Mouse (Mus musculus): ENCODE results near the gene Ghdc. TPM values are rescaled to one million over a fixed set of nuclear protein-coding genes. Genes with fewer than 3 reads are reported as not detected.

The Ghdc gene
- 3.5 and 4.3 TPM in 2 replicates for polyA plus RNA-seq (2016; fragmentation: Nextera tagmentation; extraction: Ambion mirVana)

- DNase-seq (ENCODE audit: low spot score), result peak; percentile 77
- Histone ChIP-seq H3K27ac (peak within 1 kb of the TSS; percentile 61; the same call in 1 of the 2 replicates), H3K27me3 (ENCODE audit: low read depth, poor library complexity, severe bottlenecking) (no peaks in the 10 kb centered on the region), H3K4me1 (peaks cover 14% of the 10 kb centered on the region), H3K36me3 (no peaks in the 10 kb centered on the region), H3K4me3 (peak within 1 kb of the TSS; percentile 62), H3K9me3 (replicated peaks) (no peaks in the 10 kb centered on the region)
- 23% methylated on average over 17 of the region's 17 CpGs for WGBS
Observed at GRCm38 (mm10) chr11:100770646-100771408, at the start of gene Ghdc. TSS of gene Ghdc (minus strand) at chr11:100770957.

DNA sequence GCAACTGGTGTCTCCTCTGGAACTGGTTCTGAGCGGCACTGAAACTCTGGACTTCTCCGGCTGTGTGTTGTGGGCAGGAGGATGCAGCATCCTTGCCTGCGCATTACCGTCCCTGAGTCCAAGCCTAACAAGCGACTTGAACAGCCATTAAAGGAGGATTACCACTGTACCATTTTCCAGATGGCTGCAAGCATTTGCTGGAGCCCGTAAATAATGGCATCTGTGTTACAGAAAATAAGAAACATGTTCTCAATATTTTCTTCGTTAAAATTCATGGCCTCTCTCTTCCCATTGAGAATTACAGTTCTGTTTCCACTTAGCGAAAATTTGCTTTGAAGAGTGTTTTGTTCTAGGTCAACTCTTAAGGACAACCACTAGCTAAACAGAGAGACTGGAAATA, 49.3 kb upstream of the Ghdc start:
- peak; percentile 39 for DNase-seq (ENCODE audit: low spot score)
- Histone ChIP-seq H3K36me3 (no peaks in the 10 kb centered on the region), H3K4me3 (no peak overlapping the region), H3K4me1 (peaks cover 50% of the 10 kb centered on the region), H3K9me3 (replicated peaks) (no peaks in the 10 kb centered on the region), H3K27me3 (ENCODE audit: low read depth, poor library complexity, severe bottlenecking) (no peaks in the 10 kb centered on the region), H3K27ac (no peak overlapping the region; the same call in 1 of the 2 replicates)
- 48% methylated on average over 8 of the region's 8 CpGs for WGBS

DNA sequence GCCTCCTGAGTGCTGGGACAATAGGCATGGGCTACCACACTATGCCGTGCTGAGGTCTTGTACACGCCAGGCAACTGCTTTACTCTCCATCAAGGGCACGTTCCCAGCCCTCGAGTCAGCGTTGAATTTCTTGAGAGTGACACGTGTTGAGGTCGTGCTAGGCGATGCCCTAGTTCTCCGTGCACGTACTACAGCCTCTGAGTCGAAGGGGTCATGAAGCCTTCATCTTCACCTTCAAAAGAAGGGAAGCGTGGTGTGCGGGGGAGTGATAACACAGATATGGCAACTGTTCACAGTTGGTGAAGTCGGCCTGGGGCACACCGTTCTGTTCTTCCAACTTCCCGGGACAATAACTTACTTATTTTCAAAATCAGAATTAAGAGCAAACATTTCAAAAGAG, 48.9 kb upstream of the Ghdc start:
- no peak overlapping the region for H3K4me3 ChIP-seq
- H3K4me1 ChIP-seq, result peaks cover 55% of the 10 kb centered on the region
- H3K27me3 ChIP-seq (ENCODE audit: low read depth, poor library complexity, severe bottlenecking), result no peaks in the 10 kb centered on the region
- no peaks in the 10 kb centered on the region for H3K36me3 ChIP-seq
- no peaks in the 10 kb centered on the region for H3K9me3 ChIP-seq (replicated peaks)
- WGBS, result 71% methylated on average over 16 of the region's 16 CpGs
- DNase-seq (ENCODE audit: low spot score), result no peak
- H3K27ac ChIP-seq, result no peak overlapping the region; the same call in 1 of the 2 replicates

DNA sequence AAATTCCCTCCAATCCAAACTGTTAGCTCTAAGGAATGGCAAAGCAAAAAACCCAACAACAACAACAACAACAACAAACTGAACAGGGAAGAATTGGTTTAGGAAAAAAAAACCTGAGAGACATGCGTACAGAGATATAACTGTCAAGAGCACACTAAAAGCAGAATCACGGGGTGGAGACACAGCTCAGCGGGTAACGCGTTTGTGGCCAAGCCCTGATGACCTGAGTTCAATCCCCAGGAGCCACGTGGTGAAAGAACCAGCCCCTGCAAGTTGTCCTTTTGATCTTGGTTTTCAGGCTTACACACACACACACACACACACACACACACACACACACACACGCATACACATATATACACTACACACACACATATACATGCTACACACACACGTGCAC, 48.3 kb upstream of the Ghdc start:
- Histone ChIP-seq H3K27ac (no peak overlapping the region), H3K4me3 (no peak overlapping the region), H3K27me3 (ENCODE audit: low read depth, poor library complexity, severe bottlenecking) (no peaks in the 10 kb centered on the region), H3K36me3 (no peaks in the 10 kb centered on the region), H3K9me3 (replicated peaks) (no peaks in the 10 kb centered on the region), H3K4me1 (peaks cover 58% of the 10 kb centered on the region)
- 45% methylated on average over 8 of the region's 8 CpGs for WGBS
- no peak for DNase-seq (ENCODE audit: low spot score)

GRCm38 (mm10) chr11:100818359-100819012, 47.7 kb upstream of the Ghdc start:
- Histone ChIP-seq H3K36me3 (no peaks in the 10 kb centered on the region), H3K9me3 (replicated peaks) (no peaks in the 10 kb centered on the region), H3K4me1 (peaks cover 58% of the 10 kb centered on the region), H3K27me3 (ENCODE audit: low read depth, poor library complexity, severe bottlenecking) (no peaks in the 10 kb centered on the region), H3K4me3 (no peak overlapping the region), H3K27ac (no peak overlapping the region)
- WGBS, result 90% methylated on average over 15 of the region's 15 CpGs
- DNase-seq (ENCODE audit: low spot score), result no peak

- DNase-seq (ENCODE audit: low spot score), result no peak
- Histone ChIP-seq H3K9me3 (replicated peaks) (no peaks in the 10 kb centered on the region), H3K36me3 (0 out of 2 replicates have a peak, but pooled peaks cover 1% of the 10 kb centered on the region), H3K27me3 (ENCODE audit: low read depth, poor library complexity, severe bottlenecking) (no peaks in the 10 kb centered on the region), H3K4me1 (peaks cover 53% of the 10 kb centered on the region), H3K4me3 (no peak overlapping the region), H3K27ac (no peak overlapping the region)
- 64% methylated on average over 9 of the region's 9 CpGs for WGBS
Observed at GRCm38 (mm10) chr11:100817311-100817710, 46.6 kb upstream of the Ghdc start.

GRCm38 (mm10) chr11:100816801-100817200, 46.0 kb upstream of the Ghdc start:
- WGBS, result 81% methylated on average over 4 of the region's 4 CpGs
- no peak for DNase-seq (ENCODE audit: low spot score)
- H3K36me3 ChIP-seq, result 0 out of 2 replicates have a peak, but pooled peaks cover 4% of the 10 kb centered on the region
- no peaks in the 10 kb centered on the region for H3K9me3 ChIP-seq (replicated peaks)
- peaks cover 51% of the 10 kb centered on the region for H3K4me1 ChIP-seq
- H3K4me3 ChIP-seq, result no peak overlapping the region
- no peak overlapping the region for H3K27ac ChIP-seq
- no peaks in the 10 kb centered on the region for H3K27me3 ChIP-seq (ENCODE audit: low read depth, poor library complexity, severe bottlenecking)

DNA sequence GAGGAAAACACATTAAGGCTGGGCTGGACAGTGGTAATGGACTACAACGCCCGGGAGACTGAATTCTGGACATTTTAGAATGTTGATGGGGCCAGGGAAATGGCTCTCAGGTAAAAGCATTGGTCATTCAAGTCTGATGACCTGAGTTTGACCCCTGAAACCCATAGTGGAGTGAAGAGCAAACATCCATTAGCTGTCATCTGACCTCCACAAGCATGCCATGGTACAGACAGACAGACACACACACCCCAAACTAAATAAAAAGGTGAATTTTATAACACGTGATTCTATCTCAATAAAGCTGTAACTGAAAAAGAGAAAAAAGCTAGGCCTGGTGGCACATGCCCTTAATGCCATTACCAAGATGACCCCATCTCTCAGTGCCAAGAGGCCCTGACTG, 45.6 kb upstream of the Ghdc start:
- no peak for DNase-seq (ENCODE audit: low spot score)
- 0 out of 2 replicates have a peak, but pooled peaks cover 4% of the 10 kb centered on the region for H3K36me3 ChIP-seq
- H3K27me3 ChIP-seq (ENCODE audit: low read depth, poor library complexity, severe bottlenecking), result no peaks in the 10 kb centered on the region
- no peak overlapping the region for H3K27ac ChIP-seq
- H3K9me3 ChIP-seq (replicated peaks), result no peaks in the 10 kb centered on the region
- 72% methylated on average over 3 of the region's 3 CpGs for WGBS
- no peak overlapping the region for H3K4me3 ChIP-seq
- peaks cover 51% of the 10 kb centered on the region for H3K4me1 ChIP-seq

- Histone ChIP-seq H3K36me3 (0 out of 2 replicates have a peak, but pooled peaks cover 4% of the 10 kb centered on the region), H3K27me3 (ENCODE audit: low read depth, poor library complexity, severe bottlenecking) (no peaks in the 10 kb centered on the region), H3K4me1 (peaks cover 35% of the 10 kb centered on the region), H3K4me3 (no peak overlapping the region), H3K27ac (peak overlapping the region; percentile 46; the same call in 1 of the 2 replicates), H3K9me3 (replicated peaks) (no peaks in the 10 kb centered on the region)
- peak; percentile 49 for DNase-seq (ENCODE audit: low spot score)
- WGBS, result 76% methylated on average over 13 of the region's 13 CpGs
Observed at GRCm38 (mm10) chr11:100814498-100814897, 43.7 kb upstream of the Ghdc start.

- Histone ChIP-seq H3K36me3 (0 out of 2 replicates have a peak, but pooled peaks cover 4% of the 10 kb centered on the region), H3K27me3 (ENCODE audit: low read depth, poor library complexity, severe bottlenecking) (no peaks in the 10 kb centered on the region), H3K4me1 (peaks cover 16% of the 10 kb centered on the region; the same call in 1 of the 2 replicates), H3K9me3 (replicated peaks) (no peaks in the 10 kb centered on the region), H3K4me3 (no peak overlapping the region), H3K27ac (peak overlapping the region; percentile 61; the same call in 1 of the 2 replicates)
- no peak for DNase-seq (ENCODE audit: low spot score)
- WGBS, result 95% methylated on average over 2 of the region's 2 CpGs
Observed at GRCm38 (mm10) chr11:100811132-100811531, 40.4 kb upstream of the Ghdc start.

- WGBS, result 82% methylated on average over 9 of the region's 9 CpGs
- Histone ChIP-seq H3K4me3 (no peak overlapping the region), H3K36me3 (peaks cover 6% of the 10 kb centered on the region; the same call in 1 of the 2 replicates), H3K27me3 (ENCODE audit: low read depth, poor library complexity, severe bottlenecking) (no peaks in the 10 kb centered on the region), H3K9me3 (replicated peaks) (no peaks in the 10 kb centered on the region), H3K4me1 (peaks cover 16% of the 10 kb centered on the region), H3K27ac (peak overlapping the region; percentile 62; the same call in 1 of the 2 replicates)
- DNase-seq (ENCODE audit: low spot score), result no peak
Observed at GRCm38 (mm10) chr11:100810516-100810915, 39.8 kb upstream of the Ghdc start.

DNA sequence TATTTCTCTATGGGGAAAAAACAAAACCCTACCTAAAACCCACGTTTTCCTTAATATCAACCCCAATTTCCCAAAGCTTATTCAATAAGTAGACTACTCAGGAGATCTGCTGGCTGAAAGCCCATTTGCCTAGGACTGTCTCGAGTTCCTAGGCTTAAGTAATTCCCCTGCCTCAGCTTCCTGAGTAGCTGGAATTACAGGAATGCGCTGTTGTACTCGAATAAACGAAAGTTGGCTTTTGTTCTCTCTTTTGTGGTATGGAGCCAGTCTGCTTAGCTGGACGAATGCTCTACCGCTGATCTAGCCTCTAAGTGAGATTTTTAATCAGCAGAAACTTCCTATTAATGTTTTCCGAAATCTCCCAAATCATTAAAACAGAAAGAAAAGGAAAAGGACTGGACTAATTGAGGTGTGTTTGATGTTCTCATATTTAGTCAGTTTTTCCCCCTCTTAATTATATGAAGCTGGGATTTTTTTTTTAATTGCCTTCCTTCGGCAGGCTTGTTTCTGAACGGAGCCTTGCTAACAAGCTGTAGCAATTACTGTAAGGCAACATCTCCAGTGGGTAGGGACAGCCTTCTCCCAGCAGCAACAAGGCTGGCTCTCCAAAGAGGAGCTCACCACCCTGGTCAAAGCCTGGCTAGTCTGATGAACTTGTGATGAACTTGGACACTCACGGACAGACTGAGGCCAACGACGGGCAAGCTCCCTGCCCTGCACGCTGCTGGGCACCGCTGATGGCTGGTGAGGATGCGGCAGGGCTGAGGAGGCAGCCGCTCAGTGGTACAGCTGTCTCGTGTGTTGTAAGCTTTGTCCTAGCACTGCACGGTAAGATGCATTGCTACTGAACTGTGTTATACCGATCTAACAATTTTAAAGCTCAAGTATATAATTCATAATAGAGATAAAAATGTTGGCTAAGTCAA, 35.9 kb upstream of the Ghdc start:
- peaks cover 6% of the 10 kb centered on the region for H3K4me1 ChIP-seq
- H3K27ac ChIP-seq, result no peak overlapping the region
- no peaks in the 10 kb centered on the region for H3K27me3 ChIP-seq (ENCODE audit: low read depth, poor library complexity, severe bottlenecking)
- DNase-seq (ENCODE audit: low spot score), result no peak
- H3K36me3 ChIP-seq, result peaks cover 34% of the 10 kb centered on the region
- 83% methylated on average over 20 of the region's 20 CpGs for WGBS
- no peak overlapping the region for H3K4me3 ChIP-seq
- H3K9me3 ChIP-seq (replicated peaks), result no peaks in the 10 kb centered on the region
